Mouse (Mus musculus): ENCODE results near the gene Pakap. TPM values are rescaled to one million over a fixed set of nuclear protein-coding genes. Genes with fewer than 3 reads are reported as not detected.

Pakap gene
- 10 to 100 TPM; 56.9 to 65.9 TPM for total RNA-seq (2021)
- long read RNA-seq, experiment 1, partial matches to known transcripts: 0 of 5 reads
- long read RNA-seq, experiment 1, other reads (novel, unspliced or antisense): 5 of 5 reads
- long read RNA-seq, experiment 2, partial matches to known transcripts: 24 of 38 reads
- long read RNA-seq, experiment 2, other reads (novel, unspliced or antisense): 14 of 38 reads

- peak; percentile 39 to 42 for DNase-seq (ENCODE audit: low spot score in 2 of 2)
Observed at GRCm38 (mm10) chr4:57567666-57568206, at the start of gene Pakap. Gene Pakap (plus strand): TSS chr4:57568179.

GRCm38 (mm10) chr4:57523456-57523855 is 44.5 kb upstream of the Pakap start:
- no peak for DNase-seq (ENCODE audit: low spot score in 2 of 2)

GRCm38 (mm10) chr4:57524461-57524860 is 43.5 kb upstream of the Pakap start:
- no peak for DNase-seq (ENCODE audit: low spot score in 2 of 2)

GRCm38 (mm10) chr4:57525221-57526011 is 42.6 kb upstream of the Pakap start:
- DNase-seq (ENCODE audit: low spot score in 2 of 2): no peak

GRCm38 (mm10) chr4:57528296-57528695 is 39.7 kb upstream of the Pakap start:
- no peak for DNase-seq (ENCODE audit: low spot score in 2 of 2)

GRCm38 (mm10) chr4:57533686-57534085 is 34.3 kb upstream of the Pakap start:
- DNase-seq (ENCODE audit: low spot score in 2 of 2): no peak

GRCm38 (mm10) chr4:57534232-57534631 is 33.7 kb upstream of the Pakap start:
- DNase-seq (ENCODE audit: low spot score in 2 of 2): no peak

GRCm38 (mm10) chr4:57535087-57535486 is 32.9 kb upstream of the Pakap start:
- no peak for DNase-seq (ENCODE audit: low spot score in 2 of 2)

- DNase-seq (ENCODE audit: low spot score in 2 of 2): no peak
Observed at GRCm38 (mm10) chr4:57538029-57538688, 29.8 kb upstream of the Pakap start.

GRCm38 (mm10) chr4:57543692-57544256 is 24.2 kb upstream of the Pakap start:
- DNase-seq (ENCODE audit: low spot score in 2 of 2): no peak

GRCm38 (mm10) chr4:57547785-57548184 is 20.2 kb upstream of the Pakap start:
- DNase-seq (ENCODE audit: low spot score in 2 of 2): no peak

GRCm38 (mm10) chr4:57550216-57550615 is 17.8 kb upstream of the Pakap start:
- no peak for DNase-seq (ENCODE audit: low spot score in 2 of 2)

- DNase-seq (ENCODE audit: low spot score in 2 of 2): no peak
Observed at GRCm38 (mm10) chr4:57557102-57557501, 10.9 kb upstream of the Pakap start.

- DNase-seq (ENCODE audit: low spot score in 2 of 2): no peak
Observed at GRCm38 (mm10) chr4:57559438-57559837, 8.5 kb upstream of the Pakap start.

- DNase-seq (ENCODE audit: low spot score in 2 of 2): no peak
Observed at GRCm38 (mm10) chr4:57560010-57560409, 8.0 kb upstream of the Pakap start.

GRCm38 (mm10) chr4:57561055-57561454 is 6.9 kb upstream of the Pakap start:
- no peak for DNase-seq (ENCODE audit: low spot score in 2 of 2)

GRCm38 (mm10) chr4:57565283-57565682 is 2.7 kb upstream of the Pakap start:
- no peak for DNase-seq (ENCODE audit: low spot score in 2 of 2)

GRCm38 (mm10) chr4:57565811-57566210 is 2.2 kb upstream of the Pakap start:
- DNase-seq (ENCODE audit: low spot score in 2 of 2): no peak

- DNase-seq (ENCODE audit: low spot score in 2 of 2): no peak
Observed at GRCm38 (mm10) chr4:57568268-57569068, 489 bp downstream of the Pakap start.

- DNase-seq (ENCODE audit: low spot score in 2 of 2): no peak
Observed at GRCm38 (mm10) chr4:57569069-57569355, 1.0 kb downstream of the Pakap start.

GRCm38 (mm10) chr4:57569711-57570110 is 1.7 kb downstream of the Pakap start:
- no peak for DNase-seq (ENCODE audit: low spot score in 2 of 2)
